Mouse (Mus musculus) lung, postnatal 25 days (tissue): ENCODE measurements around the gene Bri3.

Experiments used
- DNase-seq: peaks from one replicate; pipeline ENCODE4 v3.0.0; 2022; ENCODE audit warnings: low spot score

Bri3 gene

DNA sequence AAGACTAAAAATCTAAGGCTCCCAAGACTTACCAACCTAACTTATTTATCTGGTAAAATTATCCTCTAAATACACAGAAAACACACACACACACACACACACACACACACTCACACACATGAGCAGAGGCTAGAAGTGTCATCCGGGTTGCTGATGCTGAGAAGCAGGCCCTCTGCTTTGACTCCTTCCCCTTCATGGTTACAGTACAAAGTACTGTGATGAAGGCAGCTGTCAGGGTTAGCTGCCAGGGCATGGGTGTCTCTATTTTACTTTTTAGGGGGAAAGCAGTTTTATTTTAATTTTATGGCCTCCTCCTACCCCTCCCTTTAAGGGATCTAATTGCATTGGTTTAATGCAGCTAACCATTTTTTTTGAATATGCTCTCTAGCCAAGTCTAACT lies 51.1 kb downstream of the Bri3 start:
- DNase-seq, result no peak

DNA sequence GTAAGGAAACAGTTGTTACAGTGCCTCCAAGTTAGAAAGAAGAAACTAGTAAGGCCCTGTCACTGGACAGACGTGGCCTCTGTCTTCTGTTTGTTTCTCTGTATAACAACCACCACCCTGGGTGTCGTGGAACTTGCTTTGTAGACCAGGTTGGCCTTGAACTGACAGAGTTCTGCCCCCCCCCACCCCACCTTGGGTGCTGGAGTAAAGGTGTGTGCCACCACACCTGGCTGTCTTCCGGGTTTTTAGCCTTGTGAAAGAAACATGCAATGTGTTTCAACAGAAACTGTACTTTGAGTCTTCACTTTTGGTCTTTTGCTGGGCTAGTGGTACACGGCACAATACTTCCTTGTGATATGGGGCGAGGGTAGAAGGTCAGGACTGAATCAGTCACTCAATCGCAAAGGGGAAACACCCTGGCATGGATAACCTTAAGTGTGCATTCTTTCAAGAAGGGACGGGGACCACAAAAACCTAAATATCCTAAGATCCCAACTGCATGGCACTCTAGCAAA lies 51.9 kb downstream of the Bri3 start:
- DNase-seq, result no peak

DNA sequence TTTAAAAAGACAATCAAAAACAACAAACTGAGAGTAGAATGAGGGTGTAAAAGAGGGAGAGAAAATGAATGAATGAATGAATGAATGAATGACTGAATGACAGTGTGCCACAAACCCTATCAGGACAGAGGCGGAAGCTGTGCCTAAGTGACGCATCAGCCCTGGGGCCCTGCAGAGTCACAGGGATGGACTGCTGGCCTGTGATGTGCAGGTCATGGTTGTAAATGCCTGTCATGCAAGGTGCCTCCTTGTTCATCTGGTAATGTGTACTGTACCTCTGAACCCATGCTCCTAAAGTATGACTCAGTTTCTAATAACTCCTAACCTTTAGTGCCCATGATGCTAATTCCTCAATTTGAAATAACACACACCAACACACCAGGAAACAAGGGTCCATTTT lies 58.8 kb downstream of the Bri3 start:
- DNase-seq, result no peak

DNA sequence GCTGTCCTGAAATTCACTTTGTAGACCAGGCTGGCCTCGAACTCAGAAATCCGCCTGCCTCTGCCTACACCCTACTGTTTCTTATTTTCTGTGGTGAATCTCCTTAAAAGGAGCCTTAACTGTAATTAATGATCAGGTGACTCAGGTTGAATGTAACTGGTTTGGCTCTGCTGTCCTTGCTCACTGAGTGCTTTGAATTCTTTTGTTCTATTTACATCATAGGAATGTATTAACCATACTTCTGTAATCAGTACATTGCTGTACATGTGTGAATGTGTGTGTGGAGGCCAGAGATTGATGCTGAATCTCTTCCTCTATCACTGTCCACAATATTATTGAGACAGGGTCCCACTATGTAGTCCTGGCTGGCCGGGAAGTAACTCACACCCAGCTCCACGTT lies 64.7 kb downstream of the Bri3 start:
- DNase-seq, result no peak

DNA sequence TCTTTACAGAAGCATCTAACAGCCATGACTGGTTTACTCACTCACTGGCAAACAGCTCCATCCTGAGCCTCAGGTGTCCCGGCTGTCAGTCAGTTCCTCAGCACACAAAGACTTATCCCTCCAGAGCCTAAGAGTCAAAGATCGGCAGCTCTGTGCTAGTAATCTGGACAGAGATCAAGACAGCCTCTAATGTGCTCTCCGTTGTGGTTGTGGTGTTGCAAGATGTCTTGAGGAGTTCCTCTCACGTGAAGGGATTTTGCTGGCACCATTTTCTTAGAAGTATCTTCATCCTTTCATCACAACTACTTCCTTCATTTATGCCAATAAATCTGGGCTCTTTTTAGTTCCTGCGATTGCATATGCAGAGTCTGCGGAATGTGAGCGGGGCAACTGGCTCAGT lies 67.9 kb downstream of the Bri3 start:
- no peak for DNase-seq

DNA sequence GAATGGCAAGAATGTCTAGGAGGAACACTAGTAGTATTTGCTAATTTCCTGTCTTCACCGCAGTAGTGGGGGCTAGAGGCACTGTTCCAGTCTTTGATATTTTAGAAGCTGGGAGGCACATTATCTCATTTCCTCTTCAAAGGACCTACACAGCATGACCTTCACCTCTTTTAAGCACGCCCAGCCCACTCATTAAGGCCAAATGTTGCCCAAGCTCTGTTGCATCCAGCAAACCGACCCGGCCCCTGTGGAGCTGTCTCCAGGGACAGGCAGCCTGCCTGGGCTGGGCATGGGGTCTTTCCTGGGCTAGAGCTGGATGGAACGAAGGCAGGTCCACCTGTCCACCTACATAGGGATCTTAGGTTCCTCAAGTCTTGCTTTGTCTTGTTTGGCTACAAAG lies 69.1 kb downstream of the Bri3 start:
- no peak for DNase-seq

DNA sequence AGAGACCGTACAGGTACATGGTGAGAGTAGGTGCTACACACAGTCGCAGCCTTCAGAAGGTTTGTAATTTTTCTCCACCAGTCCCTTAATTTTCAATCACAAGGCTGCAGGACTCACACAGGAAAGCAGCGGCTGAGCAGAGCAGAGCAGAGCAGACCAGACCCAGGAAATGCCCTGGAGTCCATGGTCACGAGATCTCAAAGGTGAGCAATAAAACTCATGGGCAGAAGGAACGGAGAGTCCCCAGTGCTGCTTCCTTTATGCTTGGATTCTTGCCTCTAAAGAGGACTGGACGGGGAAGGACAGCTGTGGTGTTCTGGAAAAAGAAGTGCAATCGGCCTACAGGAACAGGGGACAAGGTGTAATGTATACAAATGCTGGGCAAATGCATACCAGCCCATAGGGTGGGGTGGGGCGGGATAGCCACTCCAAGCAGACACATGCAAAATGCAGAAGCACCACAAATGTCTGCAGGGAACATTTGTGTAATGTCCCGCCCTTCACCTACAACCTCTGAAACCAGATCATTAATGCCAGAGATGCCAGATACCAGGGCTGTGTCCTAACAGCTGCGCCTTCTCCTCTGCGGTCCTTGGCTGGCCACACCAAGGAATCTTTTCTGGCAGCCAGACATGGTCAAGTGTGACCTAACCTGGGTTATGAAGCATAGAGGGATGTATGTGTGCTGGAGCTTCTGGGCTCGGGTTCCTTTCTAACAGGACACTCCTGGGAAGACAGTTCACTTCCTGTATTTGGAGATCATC lies 70.7 kb downstream of the Bri3 start:
- no peak for DNase-seq

DNA sequence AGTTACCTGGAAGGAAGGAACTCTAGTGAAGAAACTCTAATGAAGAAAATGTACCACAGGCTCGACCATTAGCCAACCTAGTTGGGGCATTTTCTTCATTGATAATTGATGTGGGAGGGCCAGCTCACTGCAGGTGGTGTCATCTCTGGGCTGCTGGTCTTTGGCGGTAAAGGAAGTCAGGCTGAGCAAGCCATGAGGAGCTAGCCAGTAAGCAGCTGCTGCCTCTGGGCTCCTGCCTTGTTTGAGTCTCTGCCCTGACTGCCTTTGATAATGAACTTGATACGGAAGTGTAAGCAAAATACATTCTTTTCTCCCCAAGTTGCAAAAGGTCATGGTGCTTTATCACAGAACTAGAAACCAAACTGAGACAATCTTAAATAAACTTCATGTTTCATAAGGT lies 72.2 kb downstream of the Bri3 start:
- no peak for DNase-seq

DNA sequence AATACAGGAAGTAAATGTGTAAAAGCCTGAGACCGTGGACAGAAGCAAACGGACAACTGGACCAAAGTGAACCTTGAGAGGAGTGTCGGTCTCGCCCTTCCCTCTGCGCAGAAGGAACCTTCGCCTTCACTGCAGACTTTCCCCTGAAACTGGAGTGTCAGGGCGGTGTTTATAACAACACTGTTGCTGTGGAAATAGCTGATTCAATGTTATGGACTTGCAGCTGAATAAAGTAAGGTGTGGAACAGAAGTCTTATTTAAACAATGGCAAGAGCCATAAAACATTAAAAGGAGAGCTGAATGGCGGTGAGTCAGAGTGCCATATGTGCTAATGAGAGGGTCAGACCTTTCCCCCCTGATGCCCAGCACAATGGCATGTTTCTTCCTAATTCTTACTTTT lies 73.2 kb downstream of the Bri3 start:
- DNase-seq, result peak; percentile 54

DNA sequence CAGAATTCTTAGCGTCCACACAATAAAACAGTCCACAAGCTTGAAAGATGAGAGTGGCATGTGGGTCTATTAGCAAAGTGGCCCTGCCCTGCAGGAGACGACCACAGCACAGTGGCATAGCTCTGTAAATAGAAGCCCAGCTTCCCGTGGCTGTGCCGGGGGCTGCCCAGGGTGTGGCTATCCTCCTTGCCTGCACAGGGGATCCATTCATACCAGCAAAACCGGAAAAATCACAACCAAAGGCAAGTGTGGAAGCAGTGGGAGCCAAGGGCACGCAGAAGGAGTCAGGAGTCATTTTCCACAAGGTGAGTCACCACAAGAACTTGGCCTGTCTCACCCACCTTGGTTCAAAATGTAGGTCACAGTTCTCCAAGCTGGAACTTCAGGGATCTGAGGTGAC lies 74.0 kb downstream of the Bri3 start:
- DNase-seq, result peak; percentile 30

DNA sequence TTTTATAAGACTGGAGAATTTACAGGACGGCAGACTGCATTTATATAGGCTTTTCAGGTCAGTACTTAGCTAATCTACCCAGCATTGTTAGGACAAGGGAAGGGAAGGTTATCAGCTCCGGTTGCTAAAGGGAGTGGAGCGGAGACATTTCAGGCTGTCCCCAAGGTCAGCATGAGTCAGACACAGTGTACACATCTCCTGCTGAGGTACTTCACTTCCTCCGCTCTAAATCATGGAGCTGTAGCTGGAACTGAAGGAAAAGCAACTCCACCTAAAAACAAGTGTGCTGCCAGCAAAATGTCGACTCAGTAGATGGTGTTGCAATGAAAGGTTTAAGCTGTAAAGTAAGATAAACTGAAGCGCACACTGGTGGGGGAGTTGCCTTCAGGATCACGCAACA lies 77.4 kb downstream of the Bri3 start:
- peak; percentile 69 for DNase-seq

DNA sequence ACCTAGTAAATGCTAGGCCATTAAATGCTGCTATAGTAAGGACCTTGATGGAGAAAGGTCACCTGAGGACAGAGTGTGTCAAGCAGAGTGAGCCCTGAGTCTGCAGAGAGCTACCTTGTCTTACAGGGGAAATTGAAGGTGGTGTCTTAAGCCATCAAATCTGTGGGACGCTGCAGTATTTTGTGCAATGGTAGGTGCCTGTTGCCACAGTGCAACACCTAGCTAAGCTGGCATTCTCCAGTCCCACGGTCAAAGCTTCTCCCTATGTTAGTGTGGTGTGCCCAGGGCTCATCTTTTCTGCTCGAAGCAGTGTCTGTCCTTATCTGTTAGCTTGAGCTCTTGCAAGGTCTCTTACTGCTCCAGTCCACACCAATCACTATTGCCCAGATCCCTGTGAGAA lies 78.5 kb downstream of the Bri3 start:
- DNase-seq, result no peak

DNA sequence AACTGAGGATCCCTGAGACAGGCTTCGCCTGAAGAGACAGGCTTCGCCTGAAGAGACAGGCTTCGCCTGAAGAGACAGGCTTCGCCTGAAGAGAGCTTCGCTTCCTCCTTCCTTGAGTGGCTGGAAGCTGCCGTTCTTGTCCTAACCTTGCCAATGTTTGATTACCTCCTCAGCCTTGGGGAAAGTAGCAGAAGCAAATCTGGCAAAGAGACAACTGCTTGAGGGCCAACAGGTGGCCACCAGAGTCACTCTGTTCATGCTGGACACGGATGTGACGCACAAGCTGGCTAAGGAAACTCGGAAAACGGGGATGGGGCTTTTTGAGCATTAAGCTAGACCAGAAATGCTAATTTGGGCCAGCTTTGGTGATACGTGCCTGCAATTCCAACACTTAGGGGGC lies 89.8 kb downstream of the Bri3 start:
- DNase-seq, result peak; percentile 74

DNA sequence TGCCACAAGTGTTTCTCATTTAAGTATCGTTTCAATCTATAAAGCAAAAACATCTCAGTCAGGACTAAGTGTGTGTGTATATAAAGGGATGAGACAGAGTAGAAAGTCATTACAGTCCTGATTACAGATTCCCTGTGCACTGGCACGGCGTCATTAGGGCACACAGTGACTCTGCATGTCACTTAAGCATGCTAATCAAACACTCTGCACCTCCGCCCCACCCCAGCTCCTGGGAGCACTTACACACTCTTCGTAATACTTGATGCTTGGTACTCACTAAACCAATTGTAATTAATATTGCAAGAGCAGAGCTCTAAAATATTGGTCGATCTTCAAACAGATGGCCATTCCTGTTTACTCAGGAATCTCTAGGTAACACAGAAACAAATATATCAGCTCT lies 91.1 kb downstream of the Bri3 start:
- peak; percentile 72 for DNase-seq

DNA sequence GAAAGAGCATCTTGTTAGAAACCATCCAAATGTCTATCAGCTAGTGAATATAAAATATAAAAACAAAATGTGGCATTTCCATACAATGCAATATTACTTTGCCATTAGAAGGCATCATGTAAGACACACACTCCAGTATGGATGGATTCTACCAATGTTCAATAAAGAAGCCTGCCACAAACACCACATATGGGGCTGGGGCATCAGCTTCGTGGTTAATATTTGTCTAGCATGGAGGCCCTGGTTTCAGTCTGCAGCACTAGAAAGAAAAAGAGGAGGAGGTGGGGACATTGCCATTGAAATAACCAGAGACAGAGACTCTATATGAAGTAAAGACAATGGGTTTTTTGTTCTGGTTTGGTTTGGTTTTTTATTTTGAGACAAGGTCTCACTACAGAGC lies 94.5 kb downstream of the Bri3 start:
- no peak for DNase-seq

DNA sequence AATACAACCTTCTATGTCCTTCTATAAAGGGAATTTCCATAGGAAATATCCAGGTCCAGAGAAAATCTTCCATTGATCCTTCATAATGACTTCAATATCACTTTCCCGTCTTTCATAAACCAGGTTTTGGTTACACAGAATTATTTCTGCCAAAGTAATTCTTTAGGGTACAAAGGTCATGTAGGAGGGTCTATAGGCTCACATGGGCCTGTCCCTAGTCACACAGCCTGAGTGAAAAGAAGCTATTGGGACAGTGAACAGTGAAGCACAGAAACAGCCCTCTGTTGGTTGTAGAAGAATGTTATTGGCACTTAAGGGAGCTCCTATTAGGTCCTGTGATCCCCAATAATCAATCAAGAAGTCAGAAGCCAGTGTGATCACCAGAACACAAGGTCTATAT lies 96.8 kb downstream of the Bri3 start:
- no peak for DNase-seq

DNA sequence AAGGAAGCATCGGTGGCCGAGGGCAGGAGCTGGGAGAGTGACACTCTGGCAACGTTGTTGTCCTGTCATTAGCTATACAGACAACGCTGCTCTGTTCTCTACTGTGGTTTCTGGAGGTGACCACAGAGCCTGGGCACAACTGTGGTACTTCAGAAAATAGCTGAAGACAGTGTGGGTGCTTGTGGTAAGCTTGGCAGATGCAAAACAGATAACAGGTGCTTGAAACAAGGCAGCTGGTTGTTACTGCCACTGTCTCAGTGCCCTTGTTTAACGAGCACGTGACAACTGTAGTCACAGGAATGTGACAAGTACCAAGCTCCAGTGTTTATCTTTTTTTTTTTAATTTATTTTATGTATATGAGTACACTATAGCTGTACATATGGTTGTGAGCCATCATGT lies 100.4 kb downstream of the Bri3 start:
- DNase-seq, result no peak

DNA sequence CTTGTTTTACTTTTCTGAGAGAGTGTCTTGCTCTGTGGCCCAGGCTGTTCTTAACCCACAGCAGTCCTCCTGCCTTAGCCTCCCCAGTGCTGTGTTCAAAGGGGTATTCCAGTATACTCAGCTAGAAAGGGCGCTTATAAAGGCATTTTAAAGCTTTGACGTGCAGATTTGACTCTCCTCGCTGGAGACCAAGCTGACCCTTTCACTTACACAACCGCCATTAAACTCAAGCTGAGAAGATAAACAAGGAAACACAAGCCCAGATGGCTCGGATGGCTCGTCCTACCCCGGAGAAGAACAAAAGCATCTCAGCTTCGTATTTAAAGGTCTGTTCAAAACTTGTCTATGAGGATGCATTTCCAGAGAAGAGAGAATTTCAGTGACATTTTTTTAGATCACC lies 106.9 kb downstream of the Bri3 start:
- DNase-seq, result no peak

DNA sequence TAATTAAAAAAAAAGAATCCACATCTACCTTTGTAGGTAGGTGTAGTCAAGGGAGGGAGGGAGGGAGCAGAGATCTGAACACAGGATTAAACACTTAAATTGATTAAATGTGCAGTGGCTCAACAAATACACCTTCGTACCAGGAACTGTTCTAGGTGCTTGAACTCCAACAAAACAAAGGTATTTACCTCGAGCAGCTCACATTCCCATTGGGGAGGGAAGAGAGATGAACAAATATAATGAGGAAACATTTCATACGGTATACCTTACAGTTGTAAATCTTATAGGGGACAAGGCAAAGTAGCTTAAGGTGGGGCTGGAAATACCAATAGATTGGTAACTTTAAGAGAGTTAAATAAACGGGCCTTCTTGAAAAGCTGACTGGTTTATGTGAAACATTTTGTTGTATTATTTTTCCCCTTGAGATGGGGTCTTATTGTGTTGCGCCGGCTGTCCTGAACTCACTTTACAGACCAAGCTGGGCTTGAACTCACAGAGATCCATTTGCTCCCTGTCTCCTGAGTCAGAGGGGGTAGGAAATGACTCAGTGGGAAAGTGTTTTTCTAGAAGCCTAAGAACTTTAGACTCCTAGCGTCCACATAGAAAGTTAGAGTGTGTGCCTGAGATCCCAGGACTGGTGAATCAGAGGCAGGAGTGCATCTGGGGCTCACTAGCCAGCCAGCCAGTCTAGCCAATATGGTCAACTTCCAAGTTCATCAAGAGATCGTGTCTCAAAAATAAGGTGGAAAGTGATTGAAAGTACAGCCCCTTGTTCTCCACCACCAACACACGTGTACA lies 108.2 kb downstream of the Bri3 start:
- DNase-seq, result no peak

DNA sequence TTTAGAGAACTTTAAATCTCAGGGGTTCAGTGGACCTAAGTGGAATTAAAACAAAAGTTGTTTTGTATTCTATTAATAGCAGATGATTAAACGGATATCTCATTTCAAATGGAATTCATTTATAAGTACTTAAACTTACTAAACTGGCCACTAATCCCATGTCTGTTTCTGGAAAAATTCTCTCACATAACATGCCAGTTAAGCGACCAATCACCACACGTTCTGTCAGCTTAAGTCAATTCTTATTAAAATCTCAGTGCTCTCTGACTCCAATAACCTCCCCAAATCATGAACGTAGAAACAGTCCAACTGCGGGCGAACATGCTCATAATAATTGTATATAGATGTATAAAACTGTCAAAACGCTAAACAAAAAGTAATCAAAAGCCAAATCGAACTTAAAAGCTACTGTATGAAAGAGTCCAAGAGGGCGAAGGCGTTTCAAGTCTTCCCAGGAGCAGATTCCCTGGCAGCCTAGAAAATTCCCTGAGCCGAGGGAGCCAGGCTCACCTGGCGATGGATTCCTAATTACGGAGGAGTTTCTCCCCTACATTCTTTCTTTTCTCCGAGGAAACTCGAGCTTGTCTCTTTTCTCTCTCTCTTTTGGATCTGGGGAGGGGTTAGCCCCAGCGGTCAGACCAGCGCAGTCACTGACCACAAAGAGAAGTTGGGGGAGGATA lies 112.7 kb downstream of the Bri3 start:
- no peak for DNase-seq

DNA sequence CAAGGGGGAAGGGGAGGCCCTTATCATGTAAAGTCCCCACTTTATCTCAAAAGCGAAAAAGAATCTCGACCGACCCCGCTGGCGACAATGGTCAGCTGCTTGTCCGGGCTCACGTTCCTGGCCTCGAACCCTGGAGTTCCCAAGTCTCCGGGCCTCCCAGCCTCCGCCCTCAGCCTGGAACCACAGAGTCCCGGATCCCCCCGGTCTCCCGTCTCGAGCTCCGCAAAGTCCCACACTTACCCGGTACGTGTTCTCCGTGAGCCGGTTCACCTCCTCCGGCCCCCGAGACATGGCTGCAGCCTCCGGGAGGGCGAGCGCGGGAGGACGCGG lies 113.3 kb downstream of the Bri3 start:
- DNase-seq, result no peak

DNA sequence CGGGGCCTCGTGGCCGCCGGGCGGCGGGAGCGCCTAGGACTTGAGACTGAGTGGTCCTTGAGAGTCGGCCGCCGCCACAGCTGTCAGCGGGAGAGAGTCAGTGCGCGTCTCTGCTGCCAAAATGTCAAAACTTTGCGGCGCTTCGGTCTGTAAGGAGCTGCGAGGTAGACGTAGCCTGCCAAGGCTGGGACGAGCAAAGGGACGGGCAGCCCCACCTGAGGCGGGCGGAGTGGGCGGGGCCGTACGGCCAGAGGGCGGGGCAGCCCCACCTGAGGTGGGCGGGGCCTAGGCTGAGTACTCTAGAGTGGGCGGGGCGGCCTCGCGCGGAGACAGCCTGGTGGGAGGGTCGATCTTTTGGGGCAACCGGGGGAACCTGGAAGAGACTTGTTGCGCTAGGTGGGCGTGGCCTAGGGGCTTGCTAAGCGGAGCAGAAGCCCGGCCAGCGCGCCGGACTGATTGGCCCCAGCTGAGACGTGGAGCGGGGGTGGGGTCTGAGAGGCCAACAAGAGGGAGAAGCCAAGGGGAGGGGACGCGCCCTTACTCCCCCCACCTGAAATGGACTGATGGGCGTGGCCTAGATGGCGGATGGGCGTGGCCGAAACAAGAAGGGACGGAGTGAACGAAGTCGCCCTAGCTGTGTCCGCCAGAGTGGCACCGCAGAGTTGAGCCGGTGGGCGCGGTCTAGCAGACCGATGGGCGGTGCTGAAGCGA lies 113.8 kb downstream of the Bri3 start, which contains the start of gene Baiap2l1:
Gene Baiap2l1 (minus strand): TSS at position 232 of the 711 bp plus-strand sequence.
- peak; percentile 96 for DNase-seq

DNA sequence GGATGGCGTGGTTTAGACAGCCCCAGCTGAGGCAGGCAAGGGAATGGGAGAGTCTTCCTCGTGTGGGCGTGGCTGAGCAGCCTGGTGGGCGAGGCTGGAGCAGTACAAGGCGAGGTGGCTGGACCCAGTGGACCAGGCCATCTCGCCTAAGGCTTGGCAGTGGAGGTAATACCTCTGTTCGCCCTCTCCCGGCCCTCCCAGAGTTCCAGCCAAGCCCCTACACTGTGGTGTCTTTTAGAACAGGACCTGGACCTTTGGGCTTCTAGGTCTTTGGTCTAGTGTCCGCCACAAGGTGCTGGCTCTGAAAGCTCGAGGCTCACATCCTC lies 114.3 kb downstream of the Bri3 start:
- no peak for DNase-seq
